Mouse (Mus musculus) limb, embryonic 14.5 days (tissue): ENCODE measurements around the gene Snx29. TPM values are rescaled to one million over a fixed set of nuclear protein-coding genes. Genes with fewer than 3 reads are reported as not detected.

Source experiments
- ATAC-seq: fragments of 200-750 bp; cut with Nextera tagmentation; 2 replicates; pipeline ENCODE4 v1.8.0; 2017; ENCODE audit warnings: low read depth, moderate number of reproducible peaks, moderate TSS enrichment; ENCODE audit not compliant: low FRiP score
- DNase-seq: peaks from one replicate; pipeline ENCODE4 v3.0.0-alpha.2; 2015; ENCODE audit warnings: low spot score
- H3K27ac ChIP-seq: fragments of 300-500 bp; sonication (generic); replicated peaks from 2 replicates; pipeline ENCODE4 v1.5.1; 2014; ENCODE audit warnings: low read depth, mild to moderate bottlenecking, low read length, moderate library complexity, mixed read lengths
- H3K27me3 ChIP-seq: fragments of 300-500 bp; sonication (generic); 2 replicates; pipeline ENCODE4 v1.6.1; 2014; ENCODE audit warnings: low read length, mixed read lengths; ENCODE audit not compliant: control insufficient read depth, insufficient read depth
- H3K36me3 ChIP-seq: fragments of 300-500 bp; sonication (generic); 2 replicates; pipeline ENCODE4 v1.6.1; 2014; ENCODE audit warnings: mild to moderate bottlenecking, low read length, moderate library complexity, mixed read lengths; ENCODE audit not compliant: control insufficient read depth, insufficient read depth
- H3K4me1 ChIP-seq: fragments of 300-500 bp; sonication (generic); 2 replicates; pipeline ENCODE4 v1.6.1; 2014; ENCODE audit warnings: antibody characterized with exemption, low read length, mixed read lengths; ENCODE audit not compliant: control insufficient read depth, insufficient read depth
- H3K4me2 ChIP-seq: fragments of 300-500 bp; sonication (generic); replicated peaks from 2 replicates; pipeline ENCODE4 v1.6.1; 2014; ENCODE audit warnings: low read depth, mild to moderate bottlenecking, low read length, moderate library complexity; ENCODE audit not compliant: severe bottlenecking
- H3K4me3 ChIP-seq: fragments of 300-500 bp; sonication (generic); replicated peaks from 2 replicates; pipeline ENCODE4 v1.5.1; 2014; ENCODE audit warnings: low read length
- H3K9ac ChIP-seq: fragments of 300-500 bp; sonication (generic); 2 replicates; pipeline ENCODE4 v1.6.1; 2014; ENCODE audit warnings: mild to moderate bottlenecking, low read depth, low read length, moderate library complexity; ENCODE audit not compliant: severe bottlenecking
- H3K9me3 ChIP-seq: fragments of 300-500 bp; sonication (generic); 2 replicates; pipeline ENCODE4 v1.6.1; 2016; ENCODE audit warnings: low read length; ENCODE audit not compliant: control insufficient read depth
- POLR2A ChIP-seq: fragments of 200-500 bp; IDR thresholded peaks from 2 replicates; pipeline ENCODE4 v1.8.0; 2012; ENCODE audit warnings: inconsistent platforms, mild to moderate bottlenecking, moderate library complexity, borderline replicate concordance; ENCODE audit not compliant: insufficient read depth, insufficient read length; ENCODE audit errors: extremely low read depth
- WGBS: fragments of 180-500 bp; shearing (Covaris S2); extraction: QIAGEN DNeasy Blood & Tissue Kit; methylation state at CpG from one replicate; pipeline ENCODE4 v1.1.7; 2014; 5-methylcytosine and 5-hydroxymethylcytosine counted together
- polyA plus RNA-seq, 2 experiments: library from polyadenylated mRNA; depleted of rRNA in 1 of 2; stranded (reverse) in 1 of 2; unstranded in 1 of 2; fragments of >200 nt; fragmentation: Nextera tagmentation in 1 of 2; extraction: Ambion mirVana in 1 of 2; gene quantifications; 2 replicates each; pipeline versions ENCODE4 v1.2.1 to v1.2.3; 2012 to 2014

Gene Snx29
- polyA plus RNA-seq, 2 experiments, result 4.9 to 9.3 TPM

- 63% methylated on average over 8 of the region's 8 CpGs for WGBS
- TF ChIP-seq POLR2A, result no peak
- no peak overlapping the region for H3K4me2 ChIP-seq
- no peaks in the 10 kb centered on the region for H3K9me3 ChIP-seq
- H3K9ac ChIP-seq, result no peak overlapping the region
- no peak overlapping the region for H3K4me3 ChIP-seq
- no peaks in the 10 kb centered on the region for H3K4me1 ChIP-seq
- H3K36me3 ChIP-seq, result no peaks in the 10 kb centered on the region
- H3K27ac ChIP-seq, result no peak overlapping the region
- DNase-seq, result no peak
- no peaks in the 10 kb centered on the region for H3K27me3 ChIP-seq
- ATAC-seq, result peak; percentile 55; the same call in 1 of the 2 replicates
Measured at GRCm38 (mm10) chr16:11697710-11698357, 375.1 kb downstream of the Snx29 start.

- Histone ChIP-seq H3K4me2 (no peak overlapping the region), H3K27me3 (no peaks in the 10 kb centered on the region), H3K4me1 (no peaks in the 10 kb centered on the region), H3K9ac (no peak overlapping the region), H3K27ac (no peak overlapping the region), H3K36me3 (no peaks in the 10 kb centered on the region), H3K4me3 (no peak overlapping the region), H3K9me3 (no peaks in the 10 kb centered on the region)
- ATAC-seq (no peak), DNase-seq (no peak)
- TF ChIP-seq POLR2A, result no peak
- WGBS, result 73% methylated on average over 1 of the region's 1 CpGs
Measured at GRCm38 (mm10) chr16:11701579-11701978, 378.9 kb downstream of the Snx29 start.

- DNase-seq, result no peak
- Histone ChIP-seq H3K4me3 (no peak overlapping the region), H3K27me3 (no peaks in the 10 kb centered on the region), H3K4me2 (no peak overlapping the region), H3K27ac (no peak overlapping the region), H3K4me1 (no peaks in the 10 kb centered on the region), H3K9me3 (no peaks in the 10 kb centered on the region), H3K9ac (no peak overlapping the region), H3K36me3 (no peaks in the 10 kb centered on the region)
- ATAC-seq, result no peak
- WGBS, result 70% methylated on average over 5 of the region's 5 CpGs
- no peak for TF ChIP-seq POLR2A
Measured at GRCm38 (mm10) chr16:11704096-11704495, 381.4 kb downstream of the Snx29 start.

GRCm38 (mm10) chr16:11705456-11705855, 382.7 kb downstream of the Snx29 start:
- Histone ChIP-seq H3K4me3 (no peak overlapping the region), H3K27me3 (no peaks in the 10 kb centered on the region), H3K4me2 (no peak overlapping the region), H3K36me3 (no peaks in the 10 kb centered on the region), H3K4me1 (peaks cover 9% of the 10 kb centered on the region), H3K27ac (no peak overlapping the region), H3K9me3 (no peaks in the 10 kb centered on the region), H3K9ac (no peak overlapping the region)
- no peak for TF ChIP-seq POLR2A
- no peak for DNase-seq
- 60% methylated on average over 4 of the region's 4 CpGs for WGBS
- ATAC-seq, result no peak

GRCm38 (mm10) chr16:11708097-11708496, 385.4 kb downstream of the Snx29 start:
- 94% methylated on average over 2 of the region's 2 CpGs for WGBS

GRCm38 (mm10) chr16:11709382-11709781, 386.7 kb downstream of the Snx29 start:
- Histone ChIP-seq H3K27me3 (no peaks in the 10 kb centered on the region), H3K27ac (no peak overlapping the region), H3K36me3 (no peaks in the 10 kb centered on the region), H3K4me2 (no peak overlapping the region), H3K4me1 (peaks cover 9% of the 10 kb centered on the region), H3K4me3 (no peak overlapping the region), H3K9ac (no peak overlapping the region), H3K9me3 (no peaks in the 10 kb centered on the region)
- WGBS, result 81% methylated on average over 4 of the region's 4 CpGs
- no peak for DNase-seq
- no peak for ATAC-seq
- no peak for TF ChIP-seq POLR2A

More at GRCm38 (mm10) chr16:11708097-11708496, 385.4 kb downstream of the Snx29 start:
- H3K4me3 ChIP-seq, result no peak overlapping the region
- H3K9ac ChIP-seq, result no peak overlapping the region
- DNase-seq (no peak), ATAC-seq (no peak)
- no peak for TF ChIP-seq POLR2A
- peaks cover 9% of the 10 kb centered on the region for H3K4me1 ChIP-seq
- H3K9me3 ChIP-seq, result no peaks in the 10 kb centered on the region
- H3K4me2 ChIP-seq, result no peak overlapping the region
- no peaks in the 10 kb centered on the region for H3K27me3 ChIP-seq
- H3K36me3 ChIP-seq, result no peaks in the 10 kb centered on the region
- no peak overlapping the region for H3K27ac ChIP-seq
